Mouse (Mus musculus) adrenal gland, adult 8-10 months (tissue): ENCODE measurements around the gene Rftn1. TPM values are rescaled to one million over a fixed set of nuclear protein-coding genes. Genes with fewer than 3 reads are reported as not detected.

Experiments used
- DNase-seq: peaks from one replicate; pipeline ENCODE4 v3.0.0; 2022
- total RNA-seq, 4 experiments: library from RNA; stranded (reverse); gene quantifications; 2 replicates each; pipeline ENCODE4 v1.2.4; 2022

Gene Rftn1
- total RNA-seq, 4 experiments from 2014 or later: 9.1 to 12.9 (median 11.4) TPM

DNA sequence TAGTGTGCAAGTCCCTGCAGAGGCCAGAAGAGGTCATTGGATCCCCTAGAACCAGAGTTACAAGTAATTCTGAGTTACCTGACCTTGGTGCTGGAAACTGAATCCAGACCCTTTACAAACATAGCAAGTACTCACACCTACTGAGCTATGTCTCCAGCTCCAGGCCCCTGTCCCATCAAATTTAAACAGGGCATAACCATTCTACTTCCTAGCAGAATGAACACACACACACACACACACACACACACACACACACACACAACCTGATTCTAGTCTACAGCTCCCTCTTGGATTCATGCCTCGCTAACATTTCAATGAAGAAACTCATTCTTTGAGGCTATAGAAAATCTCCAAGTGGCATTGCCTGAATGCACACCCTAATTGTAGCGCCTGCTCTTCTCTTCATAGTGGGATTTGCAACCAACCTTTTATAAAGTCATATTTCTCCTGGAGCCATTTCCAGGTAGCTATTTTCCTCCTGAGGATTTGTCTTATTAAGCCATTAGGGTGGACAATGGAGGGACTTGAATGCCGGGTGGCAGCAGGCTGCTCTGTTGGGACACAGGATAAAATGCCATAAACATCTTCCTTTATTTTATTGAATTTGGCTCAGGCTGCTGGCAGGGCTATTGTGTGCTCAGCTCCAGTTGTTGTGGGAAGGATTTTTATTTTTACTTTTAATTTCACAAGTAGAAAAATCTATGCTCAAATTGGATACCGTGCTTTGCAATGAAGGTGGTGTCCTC is 213.6 kb downstream of the Rftn1 start:
- DNase-seq: no peak

DNA sequence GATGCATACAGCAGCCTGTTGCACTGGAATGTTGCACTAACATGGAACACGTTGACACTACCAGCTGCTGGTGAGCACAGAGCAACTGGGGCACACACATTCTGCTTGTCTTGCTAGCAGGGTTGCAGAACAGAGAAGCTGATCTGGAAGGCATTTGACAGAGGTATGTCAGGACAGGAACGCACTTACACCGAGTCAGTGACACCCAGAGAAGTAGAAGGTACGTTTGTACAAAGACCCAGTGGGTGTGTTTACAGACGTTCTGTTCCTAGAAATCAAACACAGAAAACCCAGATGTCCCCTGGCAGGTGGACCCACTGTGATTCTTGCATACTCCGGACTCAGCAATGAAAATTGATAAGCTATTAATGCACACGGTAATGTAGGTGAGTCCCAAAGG is 215.0 kb downstream of the Rftn1 start:
- no peak for DNase-seq

DNA sequence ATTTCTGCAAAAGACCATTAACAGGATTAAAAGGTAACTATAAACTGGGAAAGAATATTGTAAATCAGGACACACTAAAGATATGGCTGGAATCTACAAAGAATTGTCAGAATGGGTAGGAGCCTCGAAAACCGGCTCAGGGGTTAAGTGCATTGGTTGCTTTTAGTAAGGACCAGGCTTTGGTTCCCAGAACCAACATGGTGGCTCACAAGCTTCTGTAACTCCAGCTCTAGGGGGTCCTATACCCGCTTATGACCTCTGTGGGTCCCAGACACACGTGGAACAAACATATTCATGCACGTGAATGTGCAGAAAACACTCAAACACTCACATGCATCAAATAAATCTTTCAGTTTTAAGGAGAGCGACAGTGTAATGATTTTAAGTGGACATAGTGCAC is 215.5 kb downstream of the Rftn1 start:
- no peak for DNase-seq

DNA sequence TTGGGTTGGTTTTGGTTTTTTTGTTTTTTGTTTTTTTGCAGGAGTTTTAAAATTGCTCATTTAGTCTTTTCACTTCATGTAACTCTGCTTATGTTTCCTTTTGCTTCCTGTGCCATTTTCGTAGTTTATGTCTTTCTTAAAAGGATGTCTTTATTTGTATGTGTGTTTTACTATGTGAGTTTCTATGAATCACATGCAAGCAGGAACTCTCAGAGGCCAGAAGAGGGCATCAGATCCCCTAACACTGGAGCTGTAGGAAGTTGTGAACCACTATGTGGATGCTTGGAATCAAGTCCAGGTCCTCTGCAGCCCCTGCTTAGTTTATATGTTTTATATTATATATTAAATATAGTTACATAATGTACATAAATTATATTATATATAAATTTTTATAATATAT is 218.3 kb downstream of the Rftn1 start:
- no peak for DNase-seq

DNA sequence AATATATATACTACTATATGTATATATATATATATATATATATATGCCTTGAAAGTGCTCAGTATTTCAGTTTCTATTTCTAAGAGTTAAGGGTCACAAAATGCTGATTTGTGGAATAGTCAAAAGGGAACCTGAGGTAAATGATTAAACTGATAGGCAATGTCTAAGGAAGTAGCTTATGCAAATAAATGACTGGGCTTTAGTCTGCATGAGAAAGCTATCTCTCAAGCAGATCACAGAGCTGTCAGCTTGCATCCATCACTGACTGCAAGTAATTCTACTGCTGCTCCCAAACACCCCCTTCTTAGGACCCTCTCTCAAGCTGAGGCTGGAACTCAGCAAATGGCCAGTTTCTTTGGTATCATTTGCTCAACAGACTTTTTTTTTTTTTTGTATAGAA is 219.4 kb downstream of the Rftn1 start:
- no peak for DNase-seq

DNA sequence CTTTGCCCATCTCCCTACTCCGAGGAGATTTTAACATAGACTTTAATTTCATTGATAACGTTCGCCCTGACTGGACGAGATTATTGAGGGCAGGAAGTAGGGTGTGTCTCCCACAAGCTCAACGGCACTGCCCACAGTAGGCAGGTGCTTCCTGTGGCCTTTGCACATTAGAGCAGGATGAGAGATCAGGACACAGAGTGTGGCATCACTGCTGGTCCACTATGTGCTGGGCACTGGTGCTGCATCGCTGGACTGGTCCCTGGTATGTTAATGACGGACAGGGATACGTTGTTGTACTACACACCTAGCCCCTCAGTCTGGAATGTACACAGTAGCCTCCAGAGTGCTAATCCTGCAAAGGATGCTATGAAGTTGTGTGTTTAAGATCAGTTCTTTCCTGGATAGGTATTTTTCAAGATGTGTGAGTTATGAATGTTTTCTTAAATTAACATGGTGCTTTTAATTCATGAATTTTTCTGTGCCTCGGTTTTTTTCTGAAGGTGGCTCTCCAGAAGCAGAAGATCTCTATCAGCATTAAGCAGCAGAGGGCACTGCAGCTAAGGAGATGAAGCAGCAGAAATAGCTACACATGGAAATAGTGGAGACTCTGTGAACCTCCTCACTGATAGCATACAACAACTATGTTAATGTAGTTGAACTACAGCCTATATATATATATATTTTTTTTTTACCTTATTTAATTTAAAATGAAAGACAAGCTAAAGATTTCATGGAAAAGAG is 221.8 kb downstream of the Rftn1 start:
- DNase-seq: no peak

DNA sequence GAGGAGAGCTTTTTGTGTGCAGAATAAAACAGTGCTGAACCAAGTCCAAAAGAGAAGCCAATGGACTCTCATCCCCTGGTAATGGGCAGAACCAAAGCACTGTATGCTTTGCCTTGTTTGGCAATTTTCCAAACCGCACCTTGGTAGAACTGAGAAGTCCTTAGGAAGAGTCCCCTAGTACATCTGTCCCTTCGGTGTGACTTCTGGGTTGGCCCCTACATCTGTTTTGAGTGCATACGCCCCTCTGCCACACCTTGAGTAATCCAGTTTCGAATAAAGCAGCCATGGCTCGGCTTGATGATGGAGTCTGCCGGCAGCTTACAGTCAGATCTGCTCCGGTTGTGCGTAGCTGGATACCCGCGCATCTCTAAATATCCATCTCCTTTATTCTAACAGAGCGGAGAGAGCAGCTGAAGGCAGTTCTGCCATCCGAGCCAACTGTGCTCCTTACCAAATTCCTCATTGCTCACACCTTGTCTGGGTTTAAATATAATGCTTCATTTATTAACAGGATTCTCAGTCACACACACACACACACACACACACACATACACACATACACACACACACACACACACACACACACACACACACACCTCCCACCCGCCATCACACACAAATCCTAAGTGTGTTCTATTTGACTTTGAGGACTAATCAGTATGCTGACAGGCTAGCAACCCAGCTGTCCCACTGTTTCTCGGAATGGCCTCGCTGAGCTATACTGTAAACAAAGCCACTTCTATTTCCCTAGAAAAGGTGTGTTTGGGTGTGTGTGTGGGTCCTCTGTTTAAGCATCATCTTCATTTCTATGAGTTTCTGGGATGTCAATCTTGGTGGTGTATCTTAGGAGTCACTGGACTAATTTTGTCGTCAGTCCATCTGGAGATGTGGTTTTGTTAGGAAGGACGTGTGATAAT is 224.4 kb downstream of the Rftn1 start:
- no peak for DNase-seq

DNA sequence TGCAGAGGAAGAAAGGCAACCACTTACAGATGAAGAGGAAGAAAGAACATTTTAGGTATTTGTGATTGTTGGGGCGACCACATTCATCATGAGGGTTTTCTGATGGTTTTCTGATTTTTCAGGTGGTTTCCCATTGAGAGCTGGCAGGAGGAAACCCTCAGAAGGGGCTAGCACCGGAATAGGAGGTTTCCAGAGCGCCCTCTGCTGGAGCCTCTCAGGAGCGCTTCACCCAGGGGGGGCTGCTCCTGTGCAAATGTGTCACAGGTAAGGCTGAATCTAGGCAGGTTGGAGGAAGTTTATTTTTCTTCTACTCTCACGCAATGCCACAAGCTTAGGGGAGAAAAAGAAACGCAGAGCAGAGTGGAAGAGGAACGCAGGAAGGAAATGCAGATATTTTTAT is 225.4 kb downstream of the Rftn1 start:
- DNase-seq: no peak

DNA sequence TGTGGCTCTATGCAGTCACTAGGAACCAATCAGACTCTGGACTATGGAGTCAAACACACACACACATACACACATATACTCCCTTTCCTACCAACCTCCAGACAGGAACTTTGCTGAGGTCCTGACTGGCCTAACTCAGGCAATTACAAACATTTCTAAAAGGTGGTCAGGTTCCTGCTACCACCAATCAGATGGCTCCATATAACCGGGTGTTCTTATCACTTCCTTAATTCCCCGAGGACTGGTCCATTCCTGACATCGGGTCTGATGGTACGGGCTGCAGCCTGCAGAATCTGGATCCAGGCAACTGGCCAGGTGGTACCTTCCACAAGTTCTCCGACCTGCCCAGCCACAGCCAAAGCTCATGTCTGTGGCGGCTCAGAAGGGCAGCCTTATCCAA is 226.0 kb downstream of the Rftn1 start:
- no peak for DNase-seq

DNA sequence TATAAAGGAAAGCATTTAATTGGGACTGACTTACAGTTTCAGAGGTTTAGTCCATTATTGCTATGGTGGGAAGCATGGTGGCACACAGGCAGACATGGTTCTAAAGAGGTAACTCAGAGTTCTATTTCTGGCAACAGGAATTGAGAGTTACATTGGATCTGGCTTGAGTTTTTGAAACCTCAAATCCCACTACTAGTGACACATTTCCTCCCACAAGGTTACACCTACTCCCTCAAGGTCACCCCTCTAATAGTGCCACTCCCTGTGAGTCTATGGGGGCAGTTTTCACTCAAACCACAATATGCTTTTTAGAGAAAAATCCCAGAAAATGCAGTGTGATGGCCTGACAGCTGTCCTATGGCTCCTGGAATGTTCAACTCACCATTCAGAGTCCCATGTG is 231.5 kb downstream of the Rftn1 start:
- DNase-seq: no peak

DNA sequence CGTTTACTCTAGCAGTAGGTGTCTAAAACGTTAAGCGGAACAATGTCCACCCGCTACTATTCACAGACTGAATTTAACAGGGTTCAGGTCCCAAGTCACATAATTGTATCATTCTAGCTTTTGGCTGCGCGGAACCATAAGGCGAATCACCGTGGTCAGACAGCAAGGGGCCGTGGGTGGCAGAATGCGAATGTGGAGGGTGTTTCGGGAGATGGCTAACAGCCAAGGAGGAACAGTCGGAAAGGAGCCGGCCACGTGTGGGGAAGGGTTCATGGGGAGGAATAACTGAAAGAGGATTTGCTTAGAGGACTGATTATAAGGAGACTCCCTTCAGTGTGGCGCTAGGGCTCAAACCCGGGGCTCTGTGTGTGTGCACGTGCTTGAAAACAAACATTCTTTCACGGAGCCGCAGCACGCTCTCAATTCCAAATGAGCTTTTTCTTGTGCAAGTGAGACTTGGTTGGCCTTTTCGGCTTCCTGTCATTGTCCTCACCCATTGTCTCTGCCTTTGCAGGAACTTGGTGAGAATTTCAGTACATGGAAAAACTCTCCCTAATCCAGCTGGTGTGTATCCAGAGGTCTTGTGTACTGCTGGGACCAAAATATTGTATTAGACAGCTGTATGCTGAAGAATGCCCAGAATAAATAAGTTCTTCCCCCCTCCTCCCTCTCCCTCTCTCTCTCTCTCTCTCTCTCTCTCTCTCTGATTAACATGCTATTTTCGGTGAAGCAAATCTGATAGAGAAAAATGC is 238.4 kb downstream of the Rftn1 start:
- DNase-seq: no peak

DNA sequence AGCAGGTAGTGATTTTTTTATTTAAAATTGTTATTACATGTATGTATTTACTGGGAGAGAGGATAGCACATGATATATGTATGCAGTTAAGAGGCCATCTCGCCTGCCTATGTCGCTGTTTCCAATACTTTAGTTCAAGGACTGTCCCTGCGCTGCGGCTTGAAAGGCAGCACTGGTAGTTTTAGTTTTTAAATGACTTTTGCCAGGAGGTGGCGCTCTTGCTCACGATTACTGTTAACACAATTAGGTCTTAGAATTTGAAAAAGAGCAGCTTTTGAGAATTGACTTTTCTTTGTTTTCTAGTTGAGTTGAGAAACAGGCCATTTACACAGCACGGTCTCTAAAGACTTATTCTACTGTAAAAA is 239.0 kb downstream of the Rftn1 start:
- peak; percentile 50 for DNase-seq

DNA sequence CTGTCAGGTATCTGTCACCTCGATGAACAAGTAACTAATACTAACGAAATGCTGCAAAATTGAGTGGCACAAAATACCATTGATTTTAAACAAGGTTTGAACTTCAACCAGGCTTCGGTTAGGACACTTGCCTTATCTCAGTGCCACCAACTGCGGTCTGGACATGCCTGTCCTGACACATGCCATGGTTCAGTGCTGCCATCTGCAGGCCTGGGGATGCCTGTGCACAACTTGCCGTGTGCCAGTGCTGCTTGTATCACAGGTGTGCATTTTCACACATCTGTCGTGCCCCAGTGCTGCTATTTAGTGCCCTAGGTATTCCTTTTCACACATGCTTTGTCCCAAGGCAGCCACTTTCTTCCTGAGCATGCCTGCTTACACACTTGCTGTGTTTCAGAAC is 247.8 kb downstream of the Rftn1 start:
- DNase-seq: no peak

Other genes starting within 250 kb of the Rftn1 start
- under 1 TPM; 0.14 to 0.27 (median 0.25) TPM for gene Dazl, start 103.0 kb upstream of the Rftn1 start, total RNA-seq